Mouse (Mus musculus): ENCODE measurements around the gene Lmcd1.
A peak's percentile ranks its signal among the peaks of the same experiment; 100 is the strongest.

The Lmcd1 gene

DNA sequence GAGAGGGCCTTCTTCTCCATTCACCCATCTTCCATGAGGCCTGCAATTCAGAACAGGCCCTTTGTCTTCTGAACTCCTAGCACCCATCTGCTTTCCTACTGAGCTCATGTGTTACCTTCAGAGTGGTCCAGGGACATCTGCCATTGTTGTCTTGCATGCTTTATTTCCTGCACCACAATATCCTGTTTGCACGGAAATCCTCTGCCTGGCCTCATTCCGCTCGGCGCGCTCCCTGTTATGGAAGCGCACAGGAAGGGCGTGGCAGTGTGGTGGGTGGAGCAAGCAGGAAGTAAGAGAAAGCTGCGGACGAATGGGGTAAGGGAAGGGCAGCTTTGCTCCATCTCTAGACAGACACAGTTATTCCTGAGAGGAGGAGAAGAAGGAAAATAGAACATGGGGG lies 14.1 kb downstream of the Lmcd1 start:
- no peak for DNase-seq (ENCODE audit: low read depth, low spot score)

- no peak for DNase-seq (ENCODE audit: low read depth, low spot score)
Measured at GRCm38 (mm10) chr6:112288271-112288670, 14.7 kb downstream of the Lmcd1 start.

- no peak for DNase-seq (ENCODE audit: low read depth, low spot score)
Measured at GRCm38 (mm10) chr6:112291146-112291545, 17.6 kb downstream of the Lmcd1 start.

DNA sequence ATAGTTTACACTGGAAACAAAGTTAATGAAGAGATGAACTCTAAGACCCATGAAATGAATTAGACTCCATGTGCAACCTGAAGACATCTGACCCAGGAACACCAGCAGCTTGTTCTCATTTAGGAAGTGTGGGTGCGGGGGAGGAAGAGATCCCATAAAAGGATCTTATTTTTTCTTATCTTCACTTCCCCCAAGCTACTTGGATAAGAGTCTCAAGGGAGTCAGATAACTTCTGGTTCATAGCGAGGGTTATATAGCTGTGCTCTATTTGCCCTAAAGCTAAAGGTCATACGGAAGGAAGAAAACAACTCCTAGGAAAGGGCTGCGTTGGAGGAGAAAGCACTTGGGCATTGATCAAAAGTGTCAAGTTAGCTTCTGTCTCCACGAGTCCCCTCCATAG lies 19.8 kb downstream of the Lmcd1 start:
- DNase-seq (ENCODE audit: low read depth, low spot score): no peak

DNA sequence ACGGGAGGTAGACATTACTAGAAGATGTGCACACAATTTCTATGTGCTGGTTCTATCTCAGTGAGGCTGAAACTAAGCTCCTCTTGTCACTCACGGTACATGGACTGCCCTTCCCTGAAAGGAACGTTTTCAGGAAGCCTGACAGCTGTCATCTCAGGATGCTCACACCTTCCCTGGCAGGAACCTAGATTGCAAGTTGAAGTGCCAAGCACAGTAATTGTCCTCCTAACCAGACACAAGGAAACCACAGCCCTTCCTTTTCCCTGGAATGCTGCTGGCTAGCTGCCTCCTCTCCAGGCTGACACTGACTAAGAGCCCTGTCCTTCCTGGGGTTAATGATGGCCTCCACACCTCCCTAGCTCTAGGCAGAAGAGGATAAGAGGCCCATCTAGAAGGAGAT lies 21.7 kb downstream of the Lmcd1 start:
- no peak for DNase-seq (ENCODE audit: low read depth, low spot score)

GRCm38 (mm10) chr6:112300146-112300545 lies 26.6 kb downstream of the Lmcd1 start:
- no peak for DNase-seq (ENCODE audit: low read depth, low spot score)

DNA sequence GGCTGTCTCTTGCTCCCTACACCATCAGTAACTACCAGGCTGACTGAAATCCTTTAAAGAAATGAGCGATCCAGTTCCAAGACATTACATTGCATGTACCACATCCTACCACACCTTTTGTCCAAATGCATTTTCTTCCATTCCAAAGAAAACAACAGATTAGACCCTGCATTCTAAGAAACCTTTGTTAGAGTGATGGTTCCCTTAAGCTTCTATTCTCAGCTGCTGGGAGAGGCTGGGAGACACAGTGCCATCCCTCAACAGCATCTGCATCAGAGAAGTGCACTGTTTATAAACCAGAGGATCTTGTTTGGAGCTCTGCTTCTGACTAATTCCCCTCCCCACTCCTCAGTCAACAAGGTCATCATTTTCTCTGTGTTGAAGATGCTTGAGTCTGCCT lies 27.1 kb downstream of the Lmcd1 start:
- no peak for DNase-seq (ENCODE audit: low read depth, low spot score)

GRCm38 (mm10) chr6:112302248-112302647 lies 28.7 kb downstream of the Lmcd1 start:
- DNase-seq (ENCODE audit: low read depth, low spot score): no peak

DNA sequence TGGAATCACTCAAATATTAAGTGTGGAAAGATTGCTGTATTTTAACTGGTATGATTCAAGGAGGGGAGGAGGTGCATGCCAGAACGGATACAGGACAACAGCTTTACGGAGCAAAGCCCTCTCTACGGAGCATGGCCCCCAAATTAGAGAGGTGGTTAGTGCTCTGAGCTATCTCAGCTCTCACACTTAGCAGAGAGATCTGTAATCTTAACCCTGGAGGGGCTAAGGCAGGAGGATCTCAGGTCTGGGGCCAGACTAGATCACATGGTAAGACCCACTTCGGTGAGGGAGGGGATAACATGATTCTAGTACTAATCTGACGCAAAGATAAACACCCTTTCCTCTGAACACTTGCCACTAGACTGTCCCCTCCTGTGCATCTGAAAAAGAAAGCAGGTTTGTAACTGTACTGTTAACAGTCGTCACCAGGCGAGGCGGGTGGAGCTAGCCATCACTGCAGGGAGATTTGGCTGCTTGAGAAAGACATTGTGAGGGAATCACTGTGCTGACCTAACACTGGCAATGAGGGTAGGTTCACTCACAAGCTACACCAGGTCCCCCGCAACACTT lies 29.3 kb downstream of the Lmcd1 start:
- no peak for DNase-seq (ENCODE audit: low read depth, low spot score)

DNA sequence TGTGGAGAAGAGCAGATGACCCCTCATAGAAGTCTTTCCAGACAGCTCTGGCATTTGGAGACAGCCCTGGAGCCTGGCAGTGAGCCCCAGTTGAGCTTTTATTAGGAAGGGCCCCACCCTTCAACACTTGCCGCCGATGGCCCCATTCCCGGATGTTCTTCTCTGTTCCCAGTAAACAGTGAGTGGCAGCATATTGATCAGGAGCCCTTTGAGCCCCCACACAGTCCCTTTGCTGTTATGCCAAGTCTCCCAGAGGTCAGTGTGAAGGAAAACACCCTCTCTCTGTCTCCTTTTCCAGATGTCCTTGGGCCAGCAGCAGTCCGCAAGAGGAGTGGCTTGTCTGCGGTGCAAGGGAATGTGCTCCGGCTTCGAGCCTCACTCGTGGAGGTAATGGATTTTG lies 31.2 kb downstream of the Lmcd1 start:
- DNase-seq (ENCODE audit: low read depth, low spot score): no peak

- DNase-seq (ENCODE audit: low read depth, low spot score): no peak
Measured at GRCm38 (mm10) chr6:112309330-112309938, 35.9 kb downstream of the Lmcd1 start.

GRCm38 (mm10) chr6:112311385-112311784 lies 37.8 kb downstream of the Lmcd1 start:
- no peak for DNase-seq (ENCODE audit: low read depth, low spot score)

DNA sequence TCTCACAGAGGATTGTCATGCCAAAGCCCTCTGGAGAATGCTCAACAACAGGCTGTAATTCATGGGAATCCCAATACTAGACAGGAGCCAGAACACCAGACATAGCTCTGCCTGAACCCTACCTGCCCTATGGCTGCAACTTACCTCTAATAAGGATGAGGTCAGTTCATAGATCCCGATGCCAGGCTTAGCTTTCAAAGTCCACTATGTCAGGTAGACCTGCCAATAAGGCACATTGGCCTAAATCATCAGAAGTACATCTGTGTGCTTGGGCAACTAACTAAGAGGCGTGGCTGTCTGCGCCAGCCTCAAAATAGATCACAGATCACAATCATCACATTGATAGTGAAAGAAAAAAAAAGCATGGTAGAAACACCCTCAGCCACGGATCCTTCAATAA lies 45.9 kb downstream of the Lmcd1 start:
- DNase-seq (ENCODE audit: low read depth, low spot score): no peak

DNA sequence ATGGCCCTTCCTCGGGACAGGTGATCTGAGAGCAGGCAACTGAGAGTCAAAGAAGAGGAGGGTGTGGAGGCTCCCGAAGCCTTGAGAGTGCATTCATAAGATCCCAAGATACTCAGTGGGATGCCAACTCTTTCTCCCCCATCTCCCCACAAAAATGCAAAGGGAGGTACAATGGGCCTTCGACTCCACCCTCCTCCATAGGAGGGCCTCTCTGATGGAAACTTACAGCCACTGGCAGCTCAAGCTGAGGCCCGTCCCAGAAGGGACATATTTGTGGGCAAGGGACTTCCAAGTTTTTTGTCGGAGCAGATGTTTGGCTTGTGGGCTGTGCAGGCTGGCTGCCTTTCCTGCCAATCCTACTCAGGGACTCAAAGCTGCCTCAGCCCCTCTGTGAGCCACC lies 47.1 kb downstream of the Lmcd1 start:
- peak; percentile 11 for DNase-seq (ENCODE audit: low read depth, low spot score)

GRCm38 (mm10) chr6:112322916-112323315 lies 49.4 kb downstream of the Lmcd1 start:
- DNase-seq (ENCODE audit: low read depth, low spot score): no peak

DNA sequence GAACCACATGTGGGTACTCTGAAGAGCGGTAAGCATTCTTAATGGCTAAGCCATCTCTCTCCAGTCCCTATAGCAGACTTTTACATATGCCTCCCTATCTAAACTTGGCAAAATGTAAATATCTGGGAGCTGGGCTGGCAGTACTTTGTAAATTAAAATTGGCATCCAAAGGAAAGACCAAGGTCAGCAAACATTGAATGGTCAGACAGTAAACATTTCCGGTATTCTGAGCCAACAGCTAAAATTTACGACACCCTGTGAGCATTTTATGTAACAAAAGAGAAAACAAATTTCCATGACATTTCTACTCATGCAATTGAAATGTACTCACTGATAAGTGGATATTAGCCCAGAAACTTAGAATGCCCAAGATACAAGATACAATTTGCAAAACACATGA lies 51.7 kb downstream of the Lmcd1 start:
- no peak for DNase-seq (ENCODE audit: low read depth, low spot score)

GRCm38 (mm10) chr6:112327793-112328192 lies 54.2 kb downstream of the Lmcd1 start:
- DNase-seq (ENCODE audit: low read depth, low spot score): no peak

DNA sequence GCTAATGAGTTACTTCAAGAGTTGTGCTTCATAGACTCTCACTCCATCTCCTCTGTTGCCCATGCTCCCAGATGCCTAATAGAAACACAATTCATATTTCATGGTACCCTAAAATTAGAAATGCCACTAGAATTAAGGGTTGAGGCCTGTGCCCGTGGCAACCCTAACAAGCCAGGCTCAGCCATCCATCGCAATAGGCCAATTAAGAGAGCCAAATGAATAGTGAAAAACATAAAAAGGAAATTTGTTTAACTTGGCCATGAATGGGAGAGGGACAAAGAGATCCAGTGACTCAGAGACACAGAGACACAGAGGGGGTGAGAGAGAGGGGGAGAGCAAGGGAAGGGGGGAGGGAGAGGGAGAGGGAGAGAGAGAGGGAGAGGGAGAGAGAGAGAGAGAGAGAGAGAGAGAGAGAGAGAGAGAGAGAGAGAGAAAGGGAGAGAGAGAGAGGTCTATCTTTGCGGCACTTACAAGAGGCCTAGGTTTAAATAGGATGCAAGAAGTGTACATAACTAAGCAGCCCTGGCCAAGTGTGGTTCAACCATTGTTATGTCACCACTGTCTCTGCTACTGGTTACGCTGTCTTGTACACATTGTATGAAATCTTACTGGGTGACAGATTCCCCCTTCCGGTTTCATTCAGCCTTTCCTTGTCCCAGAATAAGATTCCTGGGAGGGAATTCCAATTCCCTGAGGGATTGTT lies 57.1 kb downstream of the Lmcd1 start:
- no peak for DNase-seq (ENCODE audit: low read depth, low spot score)

DNA sequence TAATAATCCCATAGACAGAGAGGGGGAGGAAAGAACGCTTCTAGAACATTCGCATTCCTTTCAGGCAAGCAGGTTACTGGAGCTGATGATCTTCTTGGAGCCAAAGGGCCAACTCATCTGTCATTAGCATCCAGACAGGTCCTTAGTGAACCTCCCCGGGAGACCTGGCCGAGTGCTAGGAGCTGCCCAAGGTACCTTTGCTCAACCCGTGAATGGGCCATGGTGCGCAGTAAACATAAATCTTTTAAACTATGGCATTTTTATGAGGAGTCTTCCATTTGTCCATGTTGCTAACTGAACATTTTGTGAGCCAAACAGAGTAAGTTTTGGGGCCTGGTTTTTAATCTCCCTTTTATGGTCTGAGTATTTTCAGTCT lies 57.7 kb downstream of the Lmcd1 start:
- no peak for DNase-seq (ENCODE audit: low read depth, low spot score)

DNA sequence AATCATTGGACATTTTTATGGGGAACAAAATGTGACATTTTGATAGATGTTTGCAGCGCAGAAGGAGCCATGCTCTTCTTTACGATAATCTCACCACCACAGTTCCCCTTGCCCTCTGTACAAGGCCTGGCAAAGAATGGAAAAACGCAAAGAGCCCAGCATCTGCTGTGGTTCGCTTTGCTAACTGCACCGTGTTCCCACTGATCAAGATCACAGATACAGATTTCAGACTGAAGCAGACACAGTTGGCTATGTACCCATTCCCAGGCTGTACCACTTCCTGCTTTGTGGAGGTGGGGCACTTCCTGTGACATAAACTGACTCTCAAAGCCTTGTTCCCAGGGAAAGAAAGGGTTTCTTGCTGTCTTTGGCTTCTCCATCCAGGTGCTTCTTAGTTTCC lies 60.4 kb downstream of the Lmcd1 start:
- no peak for DNase-seq (ENCODE audit: low read depth, low spot score)

DNA sequence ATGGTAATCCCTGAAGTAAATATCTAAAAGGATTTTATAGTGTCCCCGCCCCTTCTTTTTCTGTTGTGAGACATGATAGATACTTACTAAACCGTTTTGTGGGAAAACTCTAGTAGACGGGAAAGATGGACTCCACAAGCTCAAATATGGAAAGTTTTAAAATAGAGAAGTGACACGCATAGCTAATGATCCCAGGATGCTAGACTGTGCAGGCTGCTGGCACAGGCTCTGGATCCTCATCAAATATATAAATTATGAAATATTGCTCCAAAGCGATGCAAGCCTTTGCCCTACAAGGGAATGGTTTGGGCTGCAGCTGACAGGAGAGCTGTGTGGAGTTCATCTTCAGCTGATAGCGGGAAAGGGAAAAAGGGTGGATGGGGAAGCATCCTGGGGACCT lies 64.1 kb downstream of the Lmcd1 start:
- no peak for DNase-seq (ENCODE audit: low read depth, low spot score)

GRCm38 (mm10) chr6:112339016-112339415 lies 65.5 kb downstream of the Lmcd1 start:
- no peak for DNase-seq (ENCODE audit: low read depth, low spot score)

DNA sequence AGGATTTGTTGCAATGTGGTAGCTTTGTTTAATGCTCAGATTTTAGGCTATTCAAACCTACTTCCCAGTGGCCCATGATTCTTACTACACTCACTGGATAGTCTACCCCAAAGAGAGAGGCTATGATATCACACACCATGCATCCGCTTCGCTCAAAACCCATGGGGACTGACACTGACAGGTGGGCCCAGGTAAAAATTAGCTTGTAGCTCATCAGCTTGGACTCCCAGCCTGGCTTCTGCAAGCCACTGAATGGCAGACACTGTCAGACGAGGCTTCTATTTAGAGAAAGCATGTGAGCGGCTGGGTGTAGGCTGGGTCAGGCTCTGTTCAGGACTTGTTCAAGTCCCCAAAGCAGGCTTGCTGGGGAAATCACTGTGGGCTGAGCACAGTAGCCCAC lies 76.9 kb downstream of the Lmcd1 start:
- no peak for DNase-seq (ENCODE audit: low read depth, low spot score)

Data from WW6 (cell line).